Mouse (Mus musculus): ENCODE results near the gene Bag5. TPM values are rescaled to one million over a fixed set of nuclear protein-coding genes. Genes with fewer than 3 reads are reported as not detected.

The Bag5 gene
- polyA plus RNA-seq, 1 experiment from 2014 or later: 42.9 TPM

DNA sequence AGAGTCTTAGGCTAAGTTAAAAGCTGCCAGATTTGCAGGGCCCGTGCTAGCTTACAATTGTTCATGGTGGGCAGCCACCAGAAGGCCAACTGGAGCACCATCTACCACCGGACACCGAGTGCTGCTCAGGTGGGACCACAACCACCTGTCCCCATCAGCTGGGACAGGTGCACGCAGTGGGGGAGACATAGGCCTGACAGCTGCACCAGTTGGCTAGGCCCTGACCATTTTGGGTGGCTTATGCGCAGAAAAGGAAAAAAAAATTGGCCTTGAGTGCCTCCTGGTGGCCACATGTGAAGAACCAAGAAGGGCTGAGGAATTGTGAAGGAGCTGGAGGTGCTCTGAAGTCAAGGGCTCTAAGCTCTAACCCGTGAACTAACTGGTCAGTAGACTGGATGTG, 16.8 kb downstream of the Bag5 start:
- Histone ChIP-seq H3K4me2 (ENCODE audit: low read depth, low read length) (no peak overlapping the region), H3K4me3 (ENCODE audit: low read length) (no peak overlapping the region), H3K27me3 (ENCODE audit: control insufficient read depth, insufficient read depth, low read length) (no peaks in the 10 kb centered on the region), H3K36me3 (ENCODE audit: control insufficient read depth, insufficient read depth) (no peaks in the 10 kb centered on the region), H3K9me3 (replicated peaks; ENCODE audit: control insufficient read depth, low read length) (no peaks in the 10 kb centered on the region), H3K4me1 (ENCODE audit: control insufficient read depth, insufficient read depth, low read length) (peaks cover 29% of the 10 kb centered on the region), H3K27ac (ENCODE audit: low read length) (no peak overlapping the region), H3K9ac (ENCODE audit: low read length) (no peak overlapping the region)
- no peak for ATAC-seq (replicated peaks; ENCODE audit: extremely low read depth, insufficient read depth, low FRiP score)
- WGBS: 31% methylated on average over 6 of the region's 6 CpGs

GRCm38 (mm10) chr12:111694880-111695804, 17.9 kb downstream of the Bag5 start:
- Histone ChIP-seq H3K9ac (ENCODE audit: low read length) (peak overlapping the region; percentile 34; the same call in 1 of the 2 replicates), H3K27me3 (ENCODE audit: control insufficient read depth, insufficient read depth, low read length) (no peaks in the 10 kb centered on the region)
- 68% methylated on average over 13 of the region's 13 CpGs for WGBS

DNA sequence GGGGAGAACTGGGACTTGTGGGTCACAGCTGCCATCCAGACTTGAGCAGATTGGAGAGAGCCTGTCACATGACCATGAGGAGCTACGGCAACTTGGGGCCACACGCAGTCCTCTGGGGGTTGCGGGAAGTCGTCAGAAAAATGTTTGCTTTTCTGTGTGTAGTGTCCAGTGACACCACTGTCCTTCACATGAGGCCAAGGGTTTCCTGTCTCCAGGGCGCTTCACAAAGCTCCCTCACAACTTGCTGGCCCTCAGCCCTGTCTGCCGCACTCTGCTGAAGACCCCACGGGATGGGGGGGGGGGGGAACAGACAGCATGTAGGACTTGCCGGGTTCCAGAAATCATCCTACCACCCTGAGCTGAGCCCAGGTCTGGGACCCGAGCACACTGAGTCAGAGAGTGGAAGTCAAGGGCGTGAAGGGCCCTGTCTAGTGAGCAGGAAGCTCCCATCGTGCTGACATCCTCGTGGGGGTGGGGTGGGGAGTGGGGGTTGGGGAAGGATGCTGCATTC, 18.7 kb downstream of the Bag5 start:
- H3K27ac ChIP-seq (ENCODE audit: low read length): peak overlapping the region; percentile 56
- H3K9ac ChIP-seq (ENCODE audit: low read length): peak overlapping the region; percentile 52
- H3K4me1 ChIP-seq (ENCODE audit: control insufficient read depth, insufficient read depth, low read length): peaks cover 39% of the 10 kb centered on the region
- peak overlapping the region; percentile 36 for H3K4me2 ChIP-seq (ENCODE audit: low read depth, low read length)
- no peaks in the 10 kb centered on the region for H3K27me3 ChIP-seq (ENCODE audit: control insufficient read depth, insufficient read depth, low read length)
- 14% methylated on average over 12 of the region's 12 CpGs for WGBS
- no peaks in the 10 kb centered on the region for H3K9me3 ChIP-seq (replicated peaks; ENCODE audit: control insufficient read depth, low read length)
- no peaks in the 10 kb centered on the region for H3K36me3 ChIP-seq (ENCODE audit: control insufficient read depth, insufficient read depth)
- ATAC-seq (replicated peaks; ENCODE audit: extremely low read depth, insufficient read depth, low FRiP score): peak; percentile 26
- no peak overlapping the region for H3K4me3 ChIP-seq (ENCODE audit: low read length)

More at GRCm38 (mm10) chr12:111694880-111695804, 17.9 kb downstream of the Bag5 start:
- Histone ChIP-seq H3K9me3 (replicated peaks; ENCODE audit: control insufficient read depth, low read length) (no peaks in the 10 kb centered on the region), H3K4me2 (ENCODE audit: low read depth, low read length) (no peak overlapping the region), H3K4me3 (ENCODE audit: low read length) (no peak overlapping the region), H3K27ac (ENCODE audit: low read length) (peak overlapping the region; percentile 32; the same call in 1 of the 2 replicates), H3K36me3 (ENCODE audit: control insufficient read depth, insufficient read depth) (no peaks in the 10 kb centered on the region), H3K4me1 (ENCODE audit: control insufficient read depth, insufficient read depth, low read length) (peaks cover 32% of the 10 kb centered on the region)
- no peak for ATAC-seq (replicated peaks; ENCODE audit: extremely low read depth, insufficient read depth, low FRiP score)

DNA sequence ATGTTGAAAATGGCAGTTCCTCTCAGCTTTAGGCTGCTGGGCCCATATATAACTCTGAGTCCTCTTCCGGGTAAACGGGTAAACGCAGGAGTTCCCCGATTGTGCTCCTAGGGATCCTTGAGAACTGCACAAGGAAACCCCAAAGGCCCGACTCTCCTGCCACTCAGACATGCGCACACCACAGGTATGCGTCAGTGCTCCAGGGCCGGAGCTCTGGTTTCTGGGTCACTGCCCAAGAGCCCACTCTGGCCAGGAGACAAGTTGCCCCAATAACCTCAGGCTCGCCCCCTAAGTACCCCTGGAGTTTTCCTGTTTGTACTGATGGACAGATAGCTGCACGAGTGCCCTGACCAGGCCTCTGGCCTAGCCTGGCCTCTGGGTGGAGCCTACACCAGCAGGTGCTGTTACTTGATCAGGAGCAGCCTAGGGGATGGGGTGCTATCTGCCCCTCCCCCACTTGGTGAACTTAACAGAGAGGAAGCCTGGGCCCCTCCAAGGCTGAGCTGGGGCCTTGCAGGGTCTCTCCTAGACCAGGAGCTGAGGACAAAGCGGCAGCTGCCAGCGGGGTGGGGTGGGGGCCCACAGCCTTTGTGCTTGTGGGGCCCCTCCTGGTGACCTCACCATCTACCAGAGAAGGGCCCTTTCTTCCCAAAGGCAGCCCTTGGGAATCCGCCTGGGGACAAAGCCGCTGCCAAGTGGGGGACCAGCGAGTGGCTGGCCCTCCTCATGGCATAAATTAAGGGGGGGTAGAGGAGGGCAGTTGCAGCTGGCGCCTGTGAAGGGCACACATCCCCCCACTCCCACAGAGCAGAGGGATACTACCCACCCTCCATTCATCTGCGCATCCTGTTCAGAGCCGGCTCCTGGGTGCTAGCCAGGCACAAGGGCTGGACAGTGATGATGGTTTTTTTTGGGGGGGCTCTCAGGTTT, 19.5 kb downstream of the Bag5 start:
- Histone ChIP-seq H3K9ac (ENCODE audit: low read length) (peak overlapping the region; percentile 52), H3K36me3 (ENCODE audit: control insufficient read depth, insufficient read depth) (no peaks in the 10 kb centered on the region), H3K4me1 (ENCODE audit: control insufficient read depth, insufficient read depth, low read length) (peaks cover 45% of the 10 kb centered on the region), H3K4me3 (ENCODE audit: low read length) (no peak overlapping the region), H3K27ac (ENCODE audit: low read length) (peak overlapping the region; percentile 56), H3K4me2 (ENCODE audit: low read depth, low read length) (peak overlapping the region; percentile 36; the same call in 1 of the 2 replicates), H3K27me3 (ENCODE audit: control insufficient read depth, insufficient read depth, low read length) (no peaks in the 10 kb centered on the region), H3K9me3 (replicated peaks; ENCODE audit: control insufficient read depth, low read length) (no peaks in the 10 kb centered on the region)
- peak; percentile 31; the same call in 1 of the 2 replicates for ATAC-seq (replicated peaks; ENCODE audit: extremely low read depth, insufficient read depth, low FRiP score)
- WGBS: 58% methylated on average over 18 of the region's 18 CpGs

DNA sequence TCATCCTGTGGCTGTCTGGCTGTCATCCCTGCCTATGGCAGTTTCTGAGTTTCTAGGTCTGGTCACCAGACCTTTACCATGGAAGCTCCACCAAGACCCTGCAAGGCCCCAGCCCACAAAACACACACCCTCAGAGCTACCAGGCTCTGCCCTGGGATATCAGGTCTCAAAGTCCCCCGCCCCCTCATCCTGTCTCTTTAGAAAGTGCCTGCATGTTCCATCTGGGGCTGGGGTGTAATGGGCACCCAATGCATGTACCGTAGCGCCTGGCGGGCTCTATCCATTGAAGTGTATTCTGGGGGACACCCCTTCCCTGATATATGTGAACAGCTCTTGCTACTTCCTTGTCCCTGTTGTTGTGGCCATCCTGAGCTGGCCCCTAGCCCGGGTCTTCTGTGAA, 20.2 kb downstream of the Bag5 start:
- H3K4me1 ChIP-seq (ENCODE audit: control insufficient read depth, insufficient read depth, low read length): peaks cover 51% of the 10 kb centered on the region
- no peaks in the 10 kb centered on the region for H3K36me3 ChIP-seq (ENCODE audit: control insufficient read depth, insufficient read depth)
- no peak overlapping the region for H3K27ac ChIP-seq (ENCODE audit: low read length)
- no peaks in the 10 kb centered on the region for H3K9me3 ChIP-seq (replicated peaks; ENCODE audit: control insufficient read depth, low read length)
- H3K4me2 ChIP-seq (ENCODE audit: low read depth, low read length): no peak overlapping the region
- no peaks in the 10 kb centered on the region for H3K27me3 ChIP-seq (ENCODE audit: control insufficient read depth, insufficient read depth, low read length)
- ATAC-seq (replicated peaks; ENCODE audit: extremely low read depth, insufficient read depth, low FRiP score): no peak
- 87% methylated on average over 5 of the region's 5 CpGs for WGBS
- H3K4me3 ChIP-seq (ENCODE audit: low read length): no peak overlapping the region
- H3K9ac ChIP-seq (ENCODE audit: low read length): no peak overlapping the region

GRCm38 (mm10) chr12:111691346-111691872, 21.6 kb downstream of the Bag5 start:
- Histone ChIP-seq H3K4me1 (ENCODE audit: control insufficient read depth, insufficient read depth, low read length) (peaks cover 66% of the 10 kb centered on the region), H3K9ac (ENCODE audit: low read length) (peak overlapping the region; percentile 16; the same call in 1 of the 2 replicates), H3K4me3 (ENCODE audit: low read length) (no peak overlapping the region), H3K9me3 (replicated peaks; ENCODE audit: control insufficient read depth, low read length) (no peaks in the 10 kb centered on the region), H3K36me3 (ENCODE audit: control insufficient read depth, insufficient read depth) (no peaks in the 10 kb centered on the region), H3K27me3 (ENCODE audit: control insufficient read depth, insufficient read depth, low read length) (no peaks in the 10 kb centered on the region), H3K27ac (ENCODE audit: low read length) (no peak overlapping the region), H3K4me2 (ENCODE audit: low read depth, low read length) (no peak overlapping the region)
- 20% methylated on average over 5 of the region's 5 CpGs for WGBS
- ATAC-seq (replicated peaks; ENCODE audit: extremely low read depth, insufficient read depth, low FRiP score): no peak

DNA sequence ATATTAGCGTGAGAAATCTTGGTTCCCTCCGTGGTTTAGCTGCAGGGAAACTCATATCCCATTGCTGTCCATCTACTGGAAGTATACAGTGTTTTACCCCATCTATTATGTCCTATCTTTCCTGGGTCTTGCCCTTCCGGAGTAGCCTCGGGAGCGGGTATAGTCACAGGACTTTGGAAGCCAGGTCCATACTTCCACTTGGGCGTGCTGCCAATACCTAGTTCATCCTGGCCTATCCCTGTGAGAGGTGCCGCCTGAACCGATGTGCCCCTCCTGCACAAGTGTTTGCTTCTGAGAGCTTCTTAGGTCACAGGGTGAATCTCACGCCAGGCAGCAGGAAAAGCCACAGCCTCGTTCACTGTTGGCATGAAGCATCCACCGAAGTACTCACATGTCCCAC, 23.6 kb downstream of the Bag5 start:
- Histone ChIP-seq H3K36me3 (ENCODE audit: control insufficient read depth, insufficient read depth) (no peaks in the 10 kb centered on the region), H3K4me1 (ENCODE audit: control insufficient read depth, insufficient read depth, low read length) (peaks cover 62% of the 10 kb centered on the region), H3K9ac (ENCODE audit: low read length) (no peak overlapping the region), H3K4me3 (ENCODE audit: low read length) (no peak overlapping the region), H3K27me3 (ENCODE audit: control insufficient read depth, insufficient read depth, low read length) (no peaks in the 10 kb centered on the region), H3K4me2 (ENCODE audit: low read depth, low read length) (no peak overlapping the region), H3K9me3 (replicated peaks; ENCODE audit: control insufficient read depth, low read length) (no peaks in the 10 kb centered on the region), H3K27ac (ENCODE audit: low read length) (no peak overlapping the region)
- no peak for ATAC-seq (replicated peaks; ENCODE audit: extremely low read depth, insufficient read depth, low FRiP score)
- WGBS: 46% methylated on average over 11 of the region's 11 CpGs

DNA sequence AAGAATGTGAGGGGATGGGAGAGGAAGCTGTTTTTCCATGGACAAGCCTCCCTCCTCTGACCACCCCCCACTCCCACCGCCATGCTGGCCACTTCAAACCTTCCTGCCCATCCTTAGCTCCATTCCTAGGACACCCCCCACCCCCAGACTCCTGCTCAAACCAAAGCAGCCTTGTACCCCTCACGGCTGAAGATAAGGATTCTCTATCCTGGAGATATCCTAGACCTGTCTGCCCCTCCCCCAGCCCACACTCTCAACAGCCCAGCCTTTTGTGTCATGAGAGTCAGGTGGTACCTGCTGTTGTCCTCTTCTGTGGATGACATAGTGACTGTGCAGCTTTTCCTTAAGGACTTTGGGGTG, 25.0 kb downstream of the Bag5 start:
- Histone ChIP-seq H3K27ac (ENCODE audit: low read length) (peak overlapping the region; percentile 98), H3K9ac (ENCODE audit: low read length) (peak overlapping the region; percentile 61), H3K9me3 (replicated peaks; ENCODE audit: control insufficient read depth, low read length) (no peaks in the 10 kb centered on the region), H3K27me3 (ENCODE audit: control insufficient read depth, insufficient read depth, low read length) (no peaks in the 10 kb centered on the region), H3K4me1 (ENCODE audit: control insufficient read depth, insufficient read depth, low read length) (peaks cover 51% of the 10 kb centered on the region), H3K4me2 (ENCODE audit: low read depth, low read length) (peak overlapping the region; percentile 32; the same call in 1 of the 2 replicates), H3K36me3 (ENCODE audit: control insufficient read depth, insufficient read depth) (no peaks in the 10 kb centered on the region), H3K4me3 (ENCODE audit: low read length) (no peak overlapping the region)
- 21% methylated on average over 2 of the region's 2 CpGs for WGBS
- ATAC-seq (replicated peaks; ENCODE audit: extremely low read depth, insufficient read depth, low FRiP score): no peak

Data from heart, embryonic 16.5 days (tissue).